Mouse (Mus musculus) kidney, postnatal 36 days (tissue): ENCODE results near the gene Podxl2.
A peak's percentile ranks its signal among the peaks of the same experiment; 100 is the strongest.

Experiments used
- DNase-seq, 2 experiments: peaks; one replicate each; pipeline ENCODE4 v3.0.0; 2021 to 2022; ENCODE audit warnings: mixed read lengths in 2 of 2

Gene Podxl2

GRCm38 (mm10) chr6:88843781-88844725 is 30.8 kb downstream of the Podxl2 start:
- DNase-seq, result no peak

- no peak for DNase-seq
These were observed 31.6 kb downstream of the Podxl2 start for GRCm38 (mm10) chr6:88843241-88843640.

GRCm38 (mm10) chr6:88842731-88843151 is 32.1 kb downstream of the Podxl2 start:
- peak in 1 of 2 experiments; percentile 25 for DNase-seq

- DNase-seq, result peak; percentile 99 to 100
These were observed 32.8 kb downstream of the Podxl2 start, which contains the start of gene Abtb1 for GRCm38 (mm10) chr6:88841781-88842689. Gene Abtb1 (minus strand): TSS chr6:88841984.

GRCm38 (mm10) chr6:88841514-88841780 is 33.4 kb downstream of the Podxl2 start:
- DNase-seq, result no peak

- DNase-seq, result no peak
These were observed 33.9 kb downstream of the Podxl2 start for GRCm38 (mm10) chr6:88840791-88841513.

- no peak for DNase-seq
These were observed 34.6 kb downstream of the Podxl2 start for GRCm38 (mm10) chr6:88840211-88840610.

GRCm38 (mm10) chr6:88839135-88839970 is 35.5 kb downstream of the Podxl2 start:
- DNase-seq, result no peak

- no peak for DNase-seq
These were observed 36.2 kb downstream of the Podxl2 start for GRCm38 (mm10) chr6:88838613-88839012.

GRCm38 (mm10) chr6:88837999-88838398 is 36.8 kb downstream of the Podxl2 start:
- DNase-seq, result no peak

- DNase-seq, result no peak
These were observed 38.5 kb downstream of the Podxl2 start for GRCm38 (mm10) chr6:88836178-88836819.

GRCm38 (mm10) chr6:88835047-88835446 is 39.8 kb downstream of the Podxl2 start:
- no peak for DNase-seq

- peak in 1 of 2 experiments; percentile 32 for DNase-seq
These were observed 41.3 kb downstream of the Podxl2 start for GRCm38 (mm10) chr6:88833340-88834140.

- no peak for DNase-seq
These were observed 42.2 kb downstream of the Podxl2 start for GRCm38 (mm10) chr6:88832663-88833062.

- DNase-seq, result peak; percentile 58 to 81
These were observed 43.4 kb downstream of the Podxl2 start for GRCm38 (mm10) chr6:88831456-88831855.

GRCm38 (mm10) chr6:88830112-88830702 is 44.6 kb downstream of the Podxl2 start:
- DNase-seq, result peak; percentile 38 to 51

- no peak for DNase-seq
These were observed 45.3 kb downstream of the Podxl2 start for GRCm38 (mm10) chr6:88829579-88829978.

GRCm38 (mm10) chr6:88828206-88829009 is 46.4 kb downstream of the Podxl2 start:
- DNase-seq, result no peak
